Mouse (Mus musculus) MEL (cell line): ENCODE measurements around the gene C130026I21Rik. TPM values are rescaled to one million over a fixed set of nuclear protein-coding genes. Genes with fewer than 3 reads are reported as not detected.
"Not testable (repeated sequence)": the region's sequence is repeated elsewhere in the genome, so short reads cannot be mapped to it uniquely, and the experiment has no call there.

ENCODE experiments used
- DNase-seq: peaks from one replicate; pipeline ENCODE4 v3.0.0; 2011; ENCODE audit warnings: low read depth, low spot score
- H3K27ac ChIP-seq: 2 replicates; pipeline ENCODE4 v1.5.1; 2012; ENCODE audit warnings: low read depth, mild to moderate bottlenecking, control low read depth, low read length, moderate library complexity; ENCODE audit not compliant: control insufficient read depth
- H3K27me3 ChIP-seq, 2 experiments: fragments of 150-350 bp in 1 of 2; sonication (generic) in 1 of 2; 2 replicates each; pipeline ENCODE4 v1.6.1; 2012; ENCODE audit warnings: low read length in 2 of 2, mild to moderate bottlenecking in 2 of 2, improper control_type of control experiment in 1 of 2, moderate library complexity in 1 of 2; ENCODE audit not compliant: insufficient read depth in 2 of 2, control insufficient read depth in 1 of 2
- H3K36me3 ChIP-seq, 2 experiments: 2 replicates each; pipeline ENCODE4 v1.6.1; 2012 to 2014; ENCODE audit warnings: low read length in 2 of 2, improper control_type of control experiment in 1 of 2, inconsistent platforms in 1 of 2, mild to moderate bottlenecking in 1 of 2; ENCODE audit not compliant: insufficient read depth in 2 of 2, control insufficient read depth in 1 of 2
- H3K4me1 ChIP-seq, 2 experiments: fragments of 150-350 bp in 1 of 2; sonication (generic) in 1 of 2; 2 replicates each; pipeline ENCODE4 v1.6.1; 2012; ENCODE audit warnings: low read length in 2 of 2, improper control_type of control experiment in 1 of 2, mild to moderate bottlenecking in 1 of 2; ENCODE audit not compliant: insufficient read depth in 2 of 2, control insufficient read depth in 1 of 2
- H3K4me3 ChIP-seq, 2 experiments: fragments of 150-350 bp in 1 of 2; sonication (generic) in 1 of 2; 2 replicates each; pipeline ENCODE4 v1.5.1; 2012; ENCODE audit warnings: low read depth in 2 of 2, low read length in 2 of 2, mild to moderate bottlenecking in 2 of 2, moderate library complexity in 2 of 2, control low read depth in 1 of 2, improper control_type of control experiment in 1 of 2; ENCODE audit not compliant: control insufficient read depth in 1 of 2, insufficient read depth in 1 of 2
- H3K79me2 ChIP-seq: 2 replicates; pipeline ENCODE4 v1.6.1; 2012; ENCODE audit warnings: mild to moderate bottlenecking, low read length, moderate library complexity; ENCODE audit not compliant: control insufficient read depth, poor library complexity, insufficient read depth
- H3K9ac ChIP-seq: 2 replicates; pipeline ENCODE4 v1.6.1; 2012; ENCODE audit warnings: low read depth, mild to moderate bottlenecking, control low read depth, low read length, moderate library complexity; ENCODE audit not compliant: control insufficient read depth, poor library complexity, severe bottlenecking
- H3K9me3 ChIP-seq: fragments of 150-350 bp; sonication (generic); replicated peaks from 2 replicates; pipeline ENCODE4 v1.6.1; 2012; ENCODE audit warnings: mild to moderate bottlenecking, low read length, improper control_type of control experiment, moderate library complexity; ENCODE audit not compliant: insufficient read depth
- polyA plus RNA-seq, 2 experiments: library from polyadenylated mRNA; stranded (reverse) in 1 of 2; unstranded in 1 of 2; fragments of >175 nt in 1 of 2; fragments of >200 nt in 1 of 2; gene quantifications; 2 replicates each; pipeline versions ENCODE4 v1.2.1 to v1.2.4; 2012; ENCODE audit warnings: low replicate concordance in 2 of 2, low read depth in 1 of 2; ENCODE audit not compliant: insufficient read length in 2 of 2, insufficient read depth in 1 of 2, missing spikeins in 1 of 2
- total RNA-seq: library from RNA; depleted of rRNA; stranded (reverse); fragments of 300-350 nt; gene quantifications from 2 replicates; pipeline ENCODE4 v1.2.3, GENCODE M21; 2012

The C130026I21Rik gene
- total and polyA plus RNA-seq, 3 experiments: 1.5 to 2.2 TPM; not detected in 1

DNA sequence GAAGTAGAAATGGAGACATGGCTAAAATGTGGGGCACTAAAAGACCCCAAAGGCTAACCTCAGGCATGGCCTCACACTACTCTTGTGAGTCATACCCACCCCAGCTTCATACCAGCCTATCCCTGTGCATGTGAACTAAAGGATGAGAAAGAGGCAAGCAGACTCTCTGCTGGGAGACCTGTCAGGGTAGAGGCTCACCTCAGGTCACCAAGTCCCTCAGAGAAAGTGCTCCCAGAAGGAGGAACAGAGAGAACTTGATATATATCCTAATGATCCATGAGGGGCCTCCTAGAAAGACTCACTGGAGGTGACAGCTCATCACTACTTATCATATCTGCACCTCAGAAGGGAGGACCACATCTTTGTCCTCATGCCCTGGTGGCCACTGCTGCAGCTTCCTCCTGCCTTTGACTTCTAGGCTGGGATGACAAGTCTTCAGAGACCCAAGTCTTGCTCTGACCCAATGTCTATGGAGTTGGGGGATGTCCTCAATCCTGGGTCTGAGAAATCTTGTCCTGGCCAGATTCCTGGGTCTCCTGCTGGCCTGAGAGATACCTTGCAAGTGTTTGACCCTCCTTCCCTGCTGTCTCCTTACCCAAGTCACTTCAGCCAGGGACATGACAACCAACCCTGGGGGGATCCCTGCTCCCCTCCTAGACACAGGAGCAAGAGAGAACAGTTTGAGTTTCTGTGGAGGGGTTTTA is 71.6 kb downstream of the C130026I21Rik start:
- not testable (repeated sequence) for H3K79me2 ChIP-seq, H3K4me3 ChIP-seq, DNase-seq, H3K36me3 ChIP-seq, H3K27me3 ChIP-seq, H3K9ac ChIP-seq, H3K4me1 ChIP-seq, H3K9me3 ChIP-seq, H3K27ac ChIP-seq

DNA sequence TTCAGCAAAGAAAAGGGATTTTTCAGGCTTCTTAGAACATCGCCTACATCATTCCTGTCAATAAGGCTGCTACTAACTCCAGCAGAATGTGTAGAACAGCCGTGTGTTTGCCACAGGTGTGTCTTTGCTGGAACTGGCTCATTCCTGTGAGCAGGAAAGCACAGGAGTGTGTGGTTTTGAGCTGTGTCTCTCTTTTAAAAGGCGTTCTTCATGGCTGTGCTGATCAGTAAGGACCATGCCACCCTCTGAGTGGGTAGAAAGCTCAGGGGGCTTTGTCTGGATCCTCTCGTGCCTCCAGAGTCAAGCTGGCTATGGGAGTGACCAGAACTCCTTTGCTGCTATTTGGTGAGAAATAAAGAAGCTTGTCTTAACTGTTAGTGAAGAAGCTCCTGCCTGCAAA is 73.6 kb downstream of the C130026I21Rik start:
- H3K4me3 ChIP-seq, DNase-seq, H3K9ac ChIP-seq, H3K9me3 ChIP-seq, H3K79me2 ChIP-seq, H3K36me3 ChIP-seq, H3K27me3 ChIP-seq, H3K27ac ChIP-seq, H3K4me1 ChIP-seq: not testable (repeated sequence)

DNA sequence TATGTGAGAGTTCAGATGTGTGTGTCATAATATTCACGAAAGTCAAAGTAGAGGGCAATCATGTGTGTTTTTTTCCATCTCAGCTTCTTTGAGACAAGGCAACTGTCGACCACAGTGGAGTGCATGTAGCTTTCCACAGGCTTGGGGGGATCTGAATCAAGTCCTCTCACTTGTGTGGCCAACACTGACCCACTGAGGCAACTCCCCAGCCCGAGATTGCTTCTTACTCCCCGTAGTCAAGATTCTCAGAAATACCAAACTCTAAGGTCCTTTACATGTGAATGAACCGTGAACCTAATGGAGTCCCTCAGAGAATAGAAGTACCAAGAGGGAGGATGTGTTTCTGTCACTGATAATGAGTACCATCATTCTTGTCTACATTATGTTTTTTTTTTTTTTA is 76.6 kb downstream of the C130026I21Rik start:
- not testable (repeated sequence) for DNase-seq, H3K79me2 ChIP-seq

DNA sequence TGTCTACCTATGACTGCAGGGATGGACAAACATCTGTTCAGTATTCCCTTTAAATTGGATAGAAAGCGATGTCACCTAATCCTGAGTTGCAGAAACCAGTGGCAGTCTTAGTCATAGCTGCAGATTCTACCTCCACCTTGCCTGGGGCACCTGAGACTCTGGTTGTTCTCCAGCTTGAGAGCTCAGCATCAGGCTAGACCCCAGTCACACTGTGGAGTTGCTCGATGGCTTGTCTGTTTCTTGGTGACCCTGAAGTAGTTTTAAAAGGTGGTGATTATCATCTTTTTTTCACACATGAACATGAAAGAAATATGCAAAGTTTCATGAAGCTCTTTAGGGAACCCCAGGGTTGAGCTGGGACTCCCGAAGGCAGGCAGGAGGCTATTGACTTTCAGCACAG is 88.4 kb downstream of the C130026I21Rik start:
- H3K4me3 ChIP-seq, H3K27ac ChIP-seq, H3K27me3 ChIP-seq, H3K4me1 ChIP-seq, H3K36me3 ChIP-seq, H3K79me2 ChIP-seq, H3K9me3 ChIP-seq, DNase-seq, H3K9ac ChIP-seq: not testable (repeated sequence)

More for the DNA sequence above, 76.6 kb downstream of the C130026I21Rik start:
- not testable (repeated sequence) for H3K9ac ChIP-seq, H3K9me3 ChIP-seq, H3K4me1 ChIP-seq, H3K27ac ChIP-seq, H3K36me3 ChIP-seq, H3K4me3 ChIP-seq, H3K27me3 ChIP-seq

DNA sequence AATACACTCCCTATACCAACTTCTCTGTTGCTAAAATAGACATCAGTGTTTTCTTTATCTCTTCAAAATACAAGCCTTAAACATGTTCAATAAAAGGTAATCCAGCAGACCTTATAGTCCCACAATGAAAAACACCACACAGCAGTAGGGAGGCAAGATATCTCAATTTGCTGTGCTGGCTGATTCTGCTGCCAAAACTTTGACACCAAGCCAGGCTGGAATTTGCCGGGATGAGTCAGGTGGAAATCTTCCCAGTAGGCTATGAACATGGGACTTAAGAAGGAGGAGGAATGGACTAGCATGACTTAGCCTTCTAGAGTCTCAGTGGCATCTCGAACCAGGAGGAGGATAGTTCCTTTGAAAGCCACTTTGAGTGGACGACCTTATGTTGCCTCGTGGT is 91.4 kb downstream of the C130026I21Rik start:
- H3K4me1 ChIP-seq, H3K27ac ChIP-seq, DNase-seq, H3K36me3 ChIP-seq, H3K27me3 ChIP-seq, H3K4me3 ChIP-seq, H3K9me3 ChIP-seq, H3K79me2 ChIP-seq, H3K9ac ChIP-seq: not testable (repeated sequence)

DNA sequence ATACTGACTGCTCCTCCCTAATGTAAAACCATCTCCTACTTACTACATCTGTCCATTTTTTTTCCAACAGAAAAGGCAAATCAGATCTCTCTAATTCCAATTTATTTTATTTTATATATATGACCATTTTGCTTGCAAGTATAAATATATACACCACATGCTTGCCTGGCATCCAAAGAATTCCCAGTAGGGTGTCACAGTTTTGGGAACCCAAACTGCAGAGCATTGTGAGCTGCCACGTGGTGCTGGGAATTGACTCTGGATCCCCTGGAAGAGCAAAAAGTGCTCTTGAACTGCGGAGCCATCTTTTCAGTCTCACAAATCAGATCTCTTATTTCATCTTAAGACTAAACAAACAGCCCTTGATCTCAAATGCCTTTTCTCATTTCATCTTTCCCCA is 107.5 kb downstream of the C130026I21Rik start:
- H3K9me3 ChIP-seq, H3K27me3 ChIP-seq, H3K4me3 ChIP-seq, H3K4me1 ChIP-seq, H3K27ac ChIP-seq, H3K79me2 ChIP-seq, DNase-seq, H3K9ac ChIP-seq, H3K36me3 ChIP-seq: not testable (repeated sequence)

DNA sequence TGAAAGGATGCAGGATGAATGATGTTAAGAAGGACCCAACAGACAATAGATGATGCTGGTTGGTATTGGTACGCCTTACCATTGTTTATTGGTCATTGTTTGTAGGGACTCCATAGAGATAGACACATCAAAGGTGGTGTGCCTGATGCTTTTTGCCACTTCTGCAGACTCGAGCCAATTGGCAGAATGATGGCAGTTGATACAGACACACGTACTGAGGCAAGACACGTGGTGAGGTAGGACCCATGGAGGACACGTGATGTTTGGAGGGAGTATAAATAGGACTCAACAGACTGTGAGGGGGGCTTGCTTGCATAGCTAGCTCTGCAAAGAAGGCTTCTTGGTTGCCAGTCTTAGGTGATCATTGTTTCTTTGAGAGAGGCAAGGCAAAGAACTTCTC is 115.2 kb downstream of the C130026I21Rik start:
- not testable (repeated sequence) for H3K9me3 ChIP-seq, H3K4me3 ChIP-seq, H3K4me1 ChIP-seq, H3K27ac ChIP-seq, H3K9ac ChIP-seq, H3K27me3 ChIP-seq, H3K36me3 ChIP-seq, H3K79me2 ChIP-seq, DNase-seq
